Mouse (Mus musculus): ENCODE results near the gene Vmn2r113. TPM values are rescaled to one million over a fixed set of nuclear protein-coding genes. Genes with fewer than 3 reads are reported as not detected.
"Not testable (repeated sequence)": the region's sequence is repeated elsewhere in the genome, so short reads cannot be mapped to it uniquely, and the experiment has no call there.

Gene Vmn2r113
- total RNA-seq (2014; rRNA removed) (not detected in 2 replicates), polyA plus RNA-seq (2015; fragmentation: Nextera tagmentation; extraction: Ambion mirVana) (not detected in 2 replicates)

- DNase-seq (ENCODE audit: low spot score); ATAC-seq (ENCODE audit: low FRiP score); H3K9ac ChIP-seq (replicated peaks; ENCODE audit: low read length, poor library complexity, severe bottlenecking); H3K4me2 ChIP-seq (ENCODE audit: low read depth, low read length, poor library complexity, severe bottlenecking); H3K27me3 ChIP-seq (ENCODE audit: insufficient read depth, low read length); H3K36me3 ChIP-seq (ENCODE audit: insufficient read depth, low read length); H3K9me3 ChIP-seq (ENCODE audit: low read length); H3K4me1 ChIP-seq (ENCODE audit: insufficient read depth, low read length); H3K27ac ChIP-seq (ENCODE audit: low read depth, low read length); H3K4me3 ChIP-seq (ENCODE audit: low read depth, low read length): not testable (repeated sequence)
- WGBS, result no CpG with 5 or more reads among the region's 4 CpGs
Observed at GRCm38 (mm10) chr17:22942684-22943083, at the start of gene Vmn2r113. Gene Vmn2r113 (plus strand): TSS chr17:22942984.

Other genes with a start within 250 kb of the Vmn2r113 start
- 16.0 and 18.5 TPM in 2 replicates for gene Zfp945, start 75.8 kb upstream of the Vmn2r113 start, total RNA-seq (2014; rRNA removed)
- 13.9 and 14.4 TPM in 2 replicates for gene Zfp945, start 75.8 kb upstream of the Vmn2r113 start, polyA plus RNA-seq (2015; fragmentation: Nextera tagmentation; extraction: Ambion mirVana)
- not detected in 2 replicates for gene Vmn2r-ps130, start 118.2 kb downstream of the Vmn2r113 start, total RNA-seq (2014; rRNA removed)
- gene Vmn2r-ps130, start 118.2 kb downstream of the Vmn2r113 start, polyA plus RNA-seq (2015; fragmentation: Nextera tagmentation; extraction: Ambion mirVana), result not detected in 2 replicates